Mouse (Mus musculus): ENCODE measurements around the gene Thrap3.
A peak's percentile ranks its signal among the peaks of the same experiment; 100 is the strongest.

Thrap3 gene

DNA sequence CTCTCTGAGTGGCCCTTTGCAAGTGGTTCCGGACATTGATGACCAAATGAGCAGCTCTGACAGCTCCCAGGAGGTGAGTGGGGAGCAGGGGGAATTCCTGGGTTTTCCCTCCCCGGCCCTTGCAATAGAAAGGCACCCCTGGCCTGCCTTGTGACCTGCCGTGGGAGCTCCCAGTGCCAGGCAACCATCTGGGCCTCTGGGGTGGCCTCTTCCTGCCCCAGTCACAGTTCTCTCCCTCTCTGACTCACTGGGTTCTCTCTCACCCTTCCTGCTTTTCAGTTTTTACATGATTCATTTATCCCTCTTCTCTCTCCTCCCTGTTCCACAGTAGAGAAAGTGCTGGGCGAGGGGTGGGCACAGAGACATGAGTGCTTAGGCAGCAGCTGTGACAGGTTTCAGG, 64.8 kb downstream of the Thrap3 start:
- DNase-seq = no peak

DNA sequence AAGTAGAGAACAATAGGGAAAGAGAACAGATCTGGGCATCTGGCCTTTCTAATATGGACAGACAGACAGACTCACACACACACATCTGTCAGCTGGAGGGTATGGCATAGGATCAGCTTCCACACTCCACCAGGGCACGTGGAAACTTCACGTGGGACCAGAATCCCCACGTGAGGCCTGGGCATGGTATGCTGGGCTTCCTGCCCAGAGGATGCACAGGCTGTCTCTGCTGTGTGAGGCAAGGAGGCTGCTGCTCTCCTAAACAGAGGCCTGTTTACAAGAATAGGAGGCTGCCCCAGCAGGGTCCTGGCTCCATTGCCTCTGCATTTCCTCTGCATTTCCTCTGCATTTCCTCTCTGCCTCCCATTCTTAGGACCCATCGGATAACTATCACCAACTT, 67.9 kb downstream of the Thrap3 start:
- DNase-seq = no peak

DNA sequence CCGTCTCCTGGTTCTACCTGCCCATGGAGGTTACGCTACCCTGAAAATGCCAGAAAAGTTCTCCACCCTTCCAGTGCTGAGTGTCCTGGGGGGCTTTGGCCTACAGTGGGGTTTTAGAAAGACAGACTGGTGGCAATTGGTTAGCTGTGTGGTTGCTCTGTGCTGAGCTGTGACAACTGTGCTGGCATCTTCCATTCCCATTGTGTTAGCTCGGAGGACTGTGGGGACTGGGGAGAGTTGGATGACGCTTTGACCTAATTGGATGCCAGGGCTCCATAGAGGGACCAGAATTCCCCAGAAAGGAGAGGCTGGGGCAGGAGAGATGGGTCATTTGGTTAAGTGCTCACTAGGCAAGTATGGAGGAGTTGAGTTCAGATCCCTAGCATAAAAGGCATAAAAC, 68.3 kb downstream of the Thrap3 start:
- DNase-seq = no peak

DNA sequence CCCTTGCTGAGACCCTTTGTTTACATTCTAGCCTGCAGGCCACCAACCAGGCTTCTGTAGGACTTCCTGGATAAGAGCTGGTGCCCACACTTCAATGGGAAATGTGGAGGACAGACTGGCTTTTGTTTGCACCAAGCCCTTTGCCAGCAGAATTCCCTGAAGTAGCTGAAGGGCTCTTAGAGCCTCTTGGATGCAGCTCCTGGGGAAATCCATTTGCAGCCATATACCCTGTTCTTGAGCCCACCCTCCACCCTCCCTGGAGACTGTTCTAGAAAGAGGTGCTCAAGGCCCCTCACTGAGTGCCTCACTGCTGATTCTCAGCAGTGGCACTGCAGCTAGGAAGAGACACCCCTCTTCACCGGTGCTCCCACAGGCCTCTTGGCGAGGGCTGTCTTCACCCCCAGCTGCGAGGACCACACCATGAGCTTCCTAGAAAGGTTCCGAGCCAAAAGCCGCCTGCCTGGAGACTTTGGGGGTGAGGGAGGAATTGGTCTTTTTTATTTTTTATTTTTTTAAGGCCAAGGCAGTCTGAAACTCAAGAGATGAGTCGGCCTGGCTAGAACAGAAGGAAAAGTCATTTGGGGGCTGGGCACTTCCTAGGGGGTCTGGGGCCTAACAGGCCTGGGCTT, 69.8 kb downstream of the Thrap3 start:
- DNase-seq = no peak

DNA sequence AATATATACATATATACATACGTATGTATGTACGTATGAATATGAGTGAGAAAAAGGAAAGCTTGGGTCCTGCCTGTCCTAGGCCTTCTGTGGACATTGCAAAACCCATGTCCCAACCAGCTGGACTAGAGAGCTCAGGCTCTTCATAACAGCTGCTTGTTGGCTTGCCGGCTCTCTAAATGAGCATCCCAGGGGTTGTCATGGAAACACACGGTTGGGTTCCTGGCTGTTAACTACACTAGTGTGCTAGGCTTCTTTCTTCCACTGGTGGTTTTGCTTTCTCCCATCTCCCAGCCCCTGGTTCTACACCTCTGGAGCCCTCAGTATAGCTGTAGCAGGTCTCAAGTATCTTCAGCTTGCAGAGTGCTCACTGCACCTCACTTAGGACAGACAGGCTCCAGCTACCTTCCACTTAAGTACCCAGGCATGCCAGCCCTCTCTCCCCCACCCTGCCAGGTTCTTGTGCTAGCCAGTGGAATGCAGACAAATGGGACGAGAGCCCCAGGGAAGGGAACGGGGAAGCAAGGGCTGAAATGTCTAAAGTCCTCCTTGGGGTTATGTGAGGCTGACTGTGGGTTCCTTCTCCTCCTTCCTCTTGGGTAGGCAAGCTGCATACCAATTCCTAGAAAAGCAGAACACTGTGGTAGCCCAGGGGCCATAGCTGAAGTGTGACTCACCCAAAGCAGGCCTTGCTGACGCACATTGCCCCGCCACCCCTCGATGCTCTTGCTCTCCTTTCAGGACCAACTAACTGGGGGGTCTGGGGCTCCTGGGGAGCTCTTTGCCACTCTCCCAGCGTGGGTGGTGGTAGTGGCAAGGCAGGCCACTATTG, 71.1 kb downstream of the Thrap3 start:
- DNase-seq = peak; percentile 55

DNA sequence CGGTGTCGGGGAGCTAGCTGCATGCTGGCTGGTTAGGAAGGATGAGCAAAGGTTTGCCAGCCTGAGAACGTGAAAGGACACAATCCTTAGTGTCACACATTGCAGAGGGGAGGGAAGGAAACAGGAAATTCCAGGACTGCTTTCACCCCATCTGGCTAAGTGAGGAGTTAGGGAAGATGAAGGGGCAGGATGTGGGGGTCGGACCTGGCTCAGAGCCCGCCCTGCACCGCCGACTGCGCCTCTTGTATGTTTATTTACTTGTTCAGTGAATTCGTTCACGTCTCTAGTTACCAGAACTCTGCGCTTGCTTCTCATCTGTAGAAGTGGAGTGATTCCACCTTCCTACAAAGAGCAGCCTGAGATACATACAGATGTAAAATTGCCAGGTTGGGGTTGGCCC, 72.1 kb downstream of the Thrap3 start:
- no peak for DNase-seq

DNA sequence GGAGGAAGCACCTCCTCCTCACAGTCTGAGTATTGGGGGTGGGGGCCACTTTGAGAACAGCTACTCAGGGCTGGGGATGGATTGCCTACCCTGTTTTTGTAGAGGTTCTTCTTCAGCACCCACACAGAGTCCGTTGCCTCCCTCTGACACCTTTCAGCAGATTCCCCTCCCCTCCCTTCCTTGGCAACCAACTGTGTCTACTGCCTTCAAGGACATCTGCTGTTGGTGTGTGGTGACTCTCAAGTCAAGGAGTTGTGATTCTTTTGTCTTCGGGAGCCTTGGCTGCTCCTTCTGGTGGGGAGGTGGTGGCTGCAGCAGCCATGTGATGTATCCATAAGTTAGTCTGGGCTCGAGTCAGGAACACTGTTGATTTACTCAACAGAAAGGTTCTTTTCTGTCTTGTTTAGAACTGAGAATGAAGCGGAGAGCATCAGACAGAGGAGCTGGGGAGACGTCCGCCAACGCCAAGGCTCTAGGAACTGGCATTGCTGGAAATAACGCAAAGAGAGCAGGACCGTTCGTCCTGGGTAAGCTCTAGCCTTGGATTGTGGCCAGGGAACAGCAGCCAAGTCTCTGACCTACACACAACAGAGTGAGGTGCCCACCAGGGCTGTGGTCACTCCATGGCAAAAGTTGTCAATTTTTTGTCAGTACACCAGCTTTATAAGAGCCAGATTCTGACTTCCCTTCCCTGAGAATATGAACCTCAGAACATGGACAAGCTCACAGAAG, 79.1 kb downstream of the Thrap3 start:
- DNase-seq = no peak

DNA sequence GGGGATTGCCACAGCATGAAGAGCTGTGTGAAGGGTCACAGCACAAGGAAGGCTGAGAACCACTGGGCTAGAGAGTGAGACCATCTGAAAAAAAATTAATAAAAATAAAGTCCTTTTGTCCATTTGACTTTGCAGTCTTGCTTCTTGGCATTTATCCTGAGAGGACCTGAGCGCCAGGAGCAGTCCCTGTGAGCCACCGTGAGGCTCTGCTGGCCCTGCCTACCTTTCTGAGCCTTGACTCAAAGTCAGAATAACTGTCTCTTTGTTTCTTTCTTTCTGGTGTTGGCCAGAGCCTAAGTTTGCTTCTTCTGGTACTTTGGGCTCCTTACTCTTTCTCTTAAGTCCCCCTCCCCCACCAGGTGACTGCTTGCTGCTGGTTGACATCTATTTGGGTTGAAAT, 82.1 kb downstream of the Thrap3 start:
- no peak for DNase-seq

DNA sequence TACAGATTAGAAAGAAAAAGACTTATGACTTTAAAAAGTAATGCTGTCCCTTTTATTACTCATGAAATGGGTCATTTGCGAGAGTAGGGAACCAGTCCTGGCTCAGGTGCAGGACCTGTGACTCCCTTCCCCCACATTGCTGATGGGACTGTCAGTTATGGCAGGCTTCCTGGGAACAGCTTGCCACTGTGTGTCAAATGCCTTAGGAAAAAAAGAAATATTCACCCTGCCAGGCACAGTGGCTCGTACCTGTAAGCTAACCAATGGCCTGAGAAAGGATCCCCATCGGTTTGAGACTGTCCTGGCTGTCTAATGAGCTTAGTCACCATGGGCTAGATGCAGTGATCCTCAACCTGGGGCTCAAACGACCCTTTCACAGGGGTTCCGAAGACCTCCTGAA, 82.5 kb downstream of the Thrap3 start:
- DNase-seq = no peak

DNA sequence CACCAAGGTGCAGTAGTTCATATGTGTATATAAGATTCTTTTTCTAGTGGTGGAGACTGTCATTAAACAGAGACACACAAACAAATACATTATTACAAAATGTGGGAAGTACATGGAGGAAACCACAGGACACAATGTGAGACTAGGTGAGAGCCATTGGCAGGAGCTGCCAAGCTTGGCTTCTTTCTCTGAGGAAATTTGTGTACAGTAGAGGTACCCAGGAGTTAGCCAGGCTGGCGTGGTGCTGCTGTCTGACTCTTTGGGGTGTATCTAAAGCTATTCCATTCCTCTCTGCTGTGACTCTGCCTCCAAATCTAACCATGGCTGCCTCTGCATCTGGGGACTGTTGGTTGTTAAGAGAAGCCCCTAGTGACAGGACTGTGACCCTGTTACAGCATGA, 83.5 kb downstream of the Thrap3 start:
- no peak for DNase-seq

DNA sequence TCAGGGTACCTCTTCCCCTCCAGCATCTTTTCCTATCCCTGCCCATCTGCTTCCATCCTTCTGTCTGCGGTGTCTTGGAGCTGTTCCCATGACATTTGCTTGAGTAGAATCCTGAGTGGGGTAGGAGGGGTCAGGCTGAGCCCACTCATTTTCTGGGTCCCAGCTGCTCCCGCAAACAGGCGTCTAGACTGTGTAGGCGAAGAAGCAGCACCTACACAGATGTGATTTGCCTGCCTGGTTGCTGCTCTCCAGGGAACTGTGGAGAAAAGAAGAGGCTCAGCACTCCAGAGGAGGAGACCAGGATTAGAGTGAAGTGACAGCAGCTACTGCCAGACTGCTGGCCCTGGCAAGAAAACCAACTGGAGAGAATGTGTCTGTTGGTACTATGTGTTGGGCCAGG, 83.9 kb downstream of the Thrap3 start:
- no peak for DNase-seq

DNA sequence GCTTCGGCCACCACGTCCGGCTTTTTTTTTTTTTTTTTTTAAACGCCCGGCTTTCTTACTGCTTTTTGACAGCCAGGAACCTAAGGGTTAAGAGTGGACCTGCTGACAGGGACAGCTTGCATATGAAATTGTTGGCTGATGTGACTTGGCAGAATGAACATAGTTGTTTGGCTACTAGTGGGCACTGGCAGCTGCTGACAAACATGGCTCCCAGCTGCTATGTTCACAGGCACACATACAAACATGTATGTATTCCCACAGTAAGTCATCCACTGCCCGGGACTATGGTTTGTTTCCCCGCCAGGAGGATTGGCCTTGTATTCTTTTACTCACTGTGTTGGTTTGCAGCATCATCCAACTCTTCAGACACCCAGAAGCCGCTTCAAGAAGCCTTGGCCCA, 85.4 kb downstream of the Thrap3 start:
- no peak for DNase-seq

DNA sequence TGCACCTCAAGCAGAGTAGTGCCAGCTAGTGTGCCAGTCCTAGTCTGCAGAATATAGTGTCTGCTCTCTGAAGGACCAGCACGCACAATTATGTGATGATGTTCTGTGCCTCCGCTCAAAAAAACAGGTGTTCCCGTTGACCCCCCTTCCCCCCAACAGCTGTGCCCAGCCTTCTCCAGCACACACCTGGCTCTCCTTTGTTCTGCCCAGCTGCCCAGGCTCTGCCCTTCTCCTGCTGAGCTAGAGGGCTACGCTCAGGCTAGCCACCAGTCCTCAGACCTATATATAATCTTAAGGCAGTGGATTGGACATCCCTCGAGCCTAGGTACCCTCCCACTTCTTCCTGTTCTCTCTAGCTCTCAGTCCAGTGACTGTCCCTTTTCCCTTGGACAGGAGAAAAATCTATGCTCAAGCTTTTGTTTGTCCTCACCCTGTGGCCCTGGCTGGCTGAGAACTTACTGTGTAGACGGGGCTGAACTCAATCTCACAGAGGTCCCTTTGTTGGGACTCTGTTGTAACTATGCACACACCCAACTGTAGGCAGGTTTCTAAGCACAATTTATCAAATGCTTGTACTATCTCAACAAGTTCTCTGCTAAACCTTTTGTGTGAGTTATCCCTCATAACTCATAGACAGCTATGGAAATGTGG, 86.6 kb downstream of the Thrap3 start:
- no peak for DNase-seq

DNA sequence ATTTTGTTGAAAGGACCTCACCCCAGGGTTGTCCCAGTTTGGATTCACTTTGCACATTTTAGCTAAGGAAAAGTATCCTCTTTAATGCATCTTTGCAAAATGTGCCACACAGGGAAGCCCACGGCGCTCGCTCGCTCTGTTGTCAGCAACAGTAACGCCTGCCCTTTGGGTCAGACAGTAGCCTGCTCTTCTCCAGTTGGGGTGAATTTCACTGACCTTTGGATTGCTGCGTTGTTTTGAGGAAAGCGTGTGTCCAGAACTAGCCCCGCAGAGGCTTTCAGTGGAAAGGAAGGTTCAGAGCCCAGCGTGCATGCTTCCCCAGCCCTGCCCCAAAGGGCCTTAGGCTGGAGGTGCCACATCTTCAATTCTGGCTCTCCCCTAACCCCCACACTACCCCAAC, 87.1 kb downstream of the Thrap3 start:
- DNase-seq = no peak
